Mouse (Mus musculus): ENCODE data around the gene Cx3cr1.

Cx3cr1 gene

GRCm38 (mm10) chr9:119933675-119934074 is 136.0 kb downstream of the Cx3cr1 start:
- DNase-seq: no peak

DNA sequence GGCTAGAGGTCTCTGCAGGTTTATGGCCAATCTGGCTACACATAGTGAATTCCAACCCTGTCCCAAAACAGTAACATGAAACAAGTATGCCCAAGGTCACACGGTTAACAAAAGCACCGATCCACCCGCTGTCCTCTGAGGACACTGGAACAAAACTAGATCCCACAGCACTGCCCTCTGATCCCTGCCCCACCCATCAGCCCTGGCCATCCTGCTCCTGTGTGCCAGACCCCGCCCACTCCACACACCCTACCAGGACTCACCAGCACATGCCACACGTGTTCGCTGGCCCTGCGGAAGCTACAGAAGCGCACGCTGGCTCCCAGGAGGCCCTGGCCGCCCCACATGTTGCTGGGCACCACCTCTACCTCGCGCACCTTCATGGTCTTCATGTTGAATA is 137.3 kb downstream of the Cx3cr1 start:
- DNase-seq: no peak

GRCm38 (mm10) chr9:119926497-119926896 is 143.2 kb downstream of the Cx3cr1 start:
- no peak for DNase-seq

GRCm38 (mm10) chr9:119925729-119926128 is 143.9 kb downstream of the Cx3cr1 start:
- DNase-seq: no peak

DNA sequence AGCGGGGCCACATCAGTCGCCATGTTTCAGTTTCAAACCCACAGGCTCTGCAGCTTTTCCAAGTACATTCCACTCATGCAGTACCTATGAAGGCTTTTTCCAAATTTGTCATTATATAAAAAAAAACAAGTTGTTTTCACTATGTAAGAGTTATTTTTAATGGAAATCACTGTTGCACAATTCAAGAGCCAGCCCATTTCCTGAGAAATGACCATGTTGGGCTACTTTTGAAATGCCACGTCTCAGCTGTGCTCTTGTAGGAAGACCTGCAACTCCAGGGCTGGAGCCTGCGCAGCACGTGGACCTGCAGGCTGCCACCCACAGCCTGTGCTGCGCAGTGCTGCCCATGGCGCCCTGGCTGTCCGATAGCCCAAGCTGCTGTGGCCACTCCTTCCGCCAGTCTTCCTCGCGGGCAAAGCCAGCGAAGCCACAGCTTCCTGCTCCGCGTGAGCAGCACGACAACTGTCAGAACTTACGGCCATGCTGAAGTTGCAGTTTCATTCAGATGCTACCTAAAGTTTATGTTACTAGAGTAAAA is 144.5 kb downstream of the Cx3cr1 start:
- DNase-seq: no peak

- DNase-seq: no peak
Measured at GRCm38 (mm10) chr9:119923462-119923861, 146.2 kb downstream of the Cx3cr1 start.

DNA sequence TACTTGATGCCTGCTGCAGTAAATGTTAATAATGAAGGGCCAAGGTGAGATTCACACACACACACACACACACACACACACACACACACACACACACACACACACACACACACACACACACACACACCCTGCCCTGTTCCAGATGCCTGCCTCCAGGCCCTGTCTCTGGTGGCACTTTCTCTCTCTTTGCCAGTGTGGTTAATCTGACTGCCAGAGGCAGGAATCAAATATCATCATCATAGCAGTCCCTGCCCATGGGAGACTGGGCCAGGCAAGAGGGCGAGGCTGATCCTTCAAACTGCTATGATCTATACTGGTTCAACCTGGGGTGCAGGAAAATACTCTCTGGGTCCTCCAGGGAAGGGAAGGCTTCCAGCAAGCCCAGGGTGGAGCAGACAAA is 149.8 kb downstream of the Cx3cr1 start:
- no peak for DNase-seq

- DNase-seq: no peak
Measured at GRCm38 (mm10) chr9:119913087-119913838, 156.4 kb downstream of the Cx3cr1 start.

DNA sequence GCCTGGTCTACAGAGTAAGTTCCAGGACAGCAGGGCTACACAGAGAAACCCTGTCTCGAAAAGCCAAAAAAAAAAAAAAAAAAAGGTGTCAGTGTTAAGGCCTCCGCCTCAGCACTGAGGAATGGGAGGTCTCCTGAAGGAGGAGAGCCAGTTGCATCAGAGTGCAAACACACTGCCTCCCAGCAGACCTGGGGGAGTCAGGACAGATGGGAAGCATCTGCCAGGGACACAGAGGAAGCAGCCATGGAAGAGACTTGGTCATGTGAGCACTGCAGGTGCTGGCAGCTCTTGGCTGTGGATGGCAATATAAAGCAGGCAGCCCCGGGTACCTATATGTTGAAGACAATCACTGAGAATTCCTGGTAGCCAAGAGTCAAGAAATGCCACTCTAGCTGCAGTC is 159.7 kb downstream of the Cx3cr1 start:
- DNase-seq: no peak

DNA sequence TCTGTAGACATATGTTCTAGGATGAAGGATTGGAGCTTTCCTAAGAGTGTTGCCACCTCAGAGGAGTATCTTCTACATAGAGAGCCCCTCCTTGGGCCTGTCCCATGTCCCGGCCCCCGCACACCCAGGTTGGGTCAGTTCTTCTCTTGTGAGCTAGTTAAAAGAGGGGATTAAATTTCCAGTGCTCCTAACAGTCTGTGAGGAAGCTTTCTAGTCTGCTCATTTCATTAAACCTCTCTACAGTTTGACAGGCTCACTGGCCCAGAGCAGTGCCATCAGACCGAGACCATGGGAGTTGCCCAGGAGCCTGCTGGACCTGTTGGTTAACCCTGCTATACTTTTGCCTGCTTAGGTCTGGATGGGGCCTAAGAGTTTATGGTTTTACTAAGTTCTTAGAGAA is 161.0 kb downstream of the Cx3cr1 start:
- no peak for DNase-seq

DNA sequence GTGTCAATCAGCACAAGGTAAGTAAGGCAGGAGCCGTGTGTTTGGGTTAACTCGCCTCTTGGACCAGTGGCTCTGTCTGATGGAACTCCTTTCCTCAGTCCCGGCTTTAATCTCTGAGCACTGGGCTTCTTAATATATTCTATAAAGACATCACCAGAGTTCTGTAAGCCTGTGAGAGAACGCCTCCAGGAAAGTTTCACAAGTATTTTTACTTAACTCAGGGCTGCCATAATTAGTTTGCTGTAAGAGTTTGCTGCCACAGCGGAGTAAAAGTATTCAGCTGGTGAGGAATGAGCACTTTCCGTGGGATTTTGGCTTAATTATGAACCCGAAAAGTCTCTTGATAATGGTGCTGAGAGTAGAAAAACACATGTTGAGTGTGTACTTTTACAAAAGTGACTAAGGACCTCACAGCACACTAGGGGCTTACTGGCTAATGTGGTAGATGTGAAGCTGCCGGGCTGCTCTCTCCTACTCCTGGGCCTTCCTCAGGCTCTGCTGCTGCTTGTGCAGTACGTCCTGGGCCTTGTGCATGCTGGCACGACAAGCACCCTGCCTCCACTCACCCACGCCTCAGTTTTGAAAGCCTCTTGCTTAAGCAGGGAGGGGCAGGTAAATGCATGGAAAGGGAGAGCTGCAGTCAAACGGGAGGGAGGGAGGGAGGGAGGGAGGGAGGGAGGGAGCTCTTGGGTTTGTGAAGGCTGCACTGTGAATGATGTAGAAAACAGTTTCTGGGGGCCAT is 167.1 kb downstream of the Cx3cr1 start:
- DNase-seq: no peak

DNA sequence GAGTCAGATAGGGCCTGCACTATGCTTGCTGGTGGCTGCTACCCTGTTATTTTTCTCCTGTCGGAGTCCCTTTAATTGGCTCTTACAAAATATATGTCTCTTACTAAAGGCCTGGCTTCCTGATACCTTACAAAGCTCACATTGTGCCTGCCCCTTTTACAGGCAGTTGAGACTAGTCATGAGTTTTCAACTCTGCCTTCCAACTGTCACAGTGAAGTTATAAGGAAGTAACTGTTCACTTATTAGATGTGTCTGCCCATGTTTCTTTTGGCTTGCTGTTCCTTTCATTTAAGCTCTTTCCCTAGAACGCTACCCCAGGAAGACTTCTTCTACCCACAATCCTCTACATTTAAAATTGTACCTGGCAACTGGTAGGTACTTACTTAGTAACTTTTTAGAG is 170.2 kb downstream of the Cx3cr1 start:
- no peak for DNase-seq

DNA sequence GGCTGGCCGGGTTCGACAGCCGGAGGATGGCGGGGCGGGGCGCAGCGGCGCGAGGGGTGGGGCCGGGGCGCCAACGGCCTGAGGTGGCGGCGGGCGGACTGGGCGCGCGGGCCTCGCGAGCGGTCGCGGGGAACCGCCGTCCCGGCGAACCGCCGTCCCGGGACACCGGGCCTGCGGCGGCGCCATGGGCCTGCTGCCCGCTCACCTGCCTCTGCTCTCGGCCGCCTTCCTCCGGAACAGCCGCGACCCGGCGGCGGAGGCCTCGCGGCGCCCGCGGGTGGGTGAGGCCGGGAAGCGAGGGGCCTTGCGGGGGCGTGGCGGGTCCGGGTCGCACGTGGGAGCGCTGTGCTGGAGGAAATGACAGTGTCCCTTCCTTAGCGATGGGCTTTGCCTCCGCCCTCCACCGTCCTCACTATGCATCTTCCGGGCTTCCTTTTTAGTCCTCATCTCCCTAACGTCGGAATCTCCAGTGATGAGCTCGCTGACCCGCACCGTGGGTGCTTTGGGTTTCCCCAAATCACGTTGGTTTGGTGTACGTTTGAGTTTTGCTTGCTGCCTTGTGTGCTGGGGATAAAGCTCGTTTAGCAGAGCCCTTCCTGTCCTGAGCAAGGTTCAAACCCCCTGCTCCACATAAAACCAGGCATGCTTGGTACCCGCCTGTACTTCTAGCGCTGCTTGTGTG is 174.5 kb downstream of the Cx3cr1 start:
- DNase-seq: peak in 1 of 2 experiments; percentile 47

DNA sequence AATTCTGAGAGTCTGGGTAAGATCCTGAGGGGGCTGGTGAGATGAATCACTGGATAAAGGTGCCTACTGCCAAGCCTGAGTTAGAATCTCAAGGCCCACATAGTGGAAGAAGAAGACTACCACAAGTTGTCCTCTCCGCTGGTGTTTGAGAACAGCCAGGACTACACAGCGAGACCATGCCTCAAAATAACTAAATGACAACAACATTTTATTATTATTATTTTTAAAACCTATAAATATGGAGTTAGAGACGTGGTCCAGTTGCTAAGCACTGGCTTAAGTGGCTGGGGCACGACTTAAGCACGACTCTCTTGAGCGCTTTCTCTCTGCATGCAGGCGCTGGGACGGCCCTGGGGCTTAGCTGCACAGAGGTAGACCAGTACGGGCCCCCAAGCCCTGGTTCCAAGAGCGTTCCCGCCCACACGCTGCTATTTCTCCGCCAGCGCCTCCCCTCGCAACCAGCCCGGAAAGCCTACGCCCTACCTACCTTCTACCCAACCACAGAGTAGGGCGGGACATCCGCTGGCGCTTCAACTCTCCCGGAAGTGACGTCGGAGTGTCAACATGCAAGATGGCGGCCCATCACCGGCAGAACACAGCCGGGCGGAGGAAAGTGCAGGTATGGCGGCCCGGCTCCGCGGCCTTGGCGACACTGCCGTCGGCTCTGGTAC is 175.2 kb downstream of the Cx3cr1 start, which contains the start of gene Wdr48:
Gene Wdr48, plus strand, starts transcription at position 540 of the 671 bp plus-strand sequence.
- DNase-seq: peak; percentile 97 to 98

GRCm38 (mm10) chr9:119893881-119894280 is 175.8 kb downstream of the Cx3cr1 start:
- no peak for DNase-seq

GRCm38 (mm10) chr9:119890692-119891091 is 179.0 kb downstream of the Cx3cr1 start:
- DNase-seq: peak; percentile 67 to 70

- DNase-seq: no peak
Measured at GRCm38 (mm10) chr9:119889446-119889845, 180.2 kb downstream of the Cx3cr1 start.

DNA sequence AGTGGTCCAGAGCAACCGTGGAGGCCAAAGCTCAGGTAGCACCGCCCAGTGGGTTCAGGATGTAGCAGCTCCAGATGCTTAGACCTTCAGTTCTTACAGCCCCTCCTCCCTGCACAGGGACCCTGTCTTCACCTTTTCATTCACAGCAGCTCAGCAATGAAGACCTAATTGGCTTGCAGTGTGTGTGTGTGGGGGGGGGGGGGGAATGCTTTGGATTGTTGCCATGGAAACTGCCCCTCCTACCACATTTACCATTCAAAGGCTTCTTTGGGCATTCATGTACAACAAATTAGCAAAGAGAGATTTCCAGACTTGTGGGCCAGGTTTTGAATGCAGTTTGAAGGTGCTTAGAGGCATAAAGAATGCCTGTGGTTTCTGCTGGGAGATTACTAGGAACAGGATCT is 180.8 kb downstream of the Cx3cr1 start:
- DNase-seq: no peak

DNA sequence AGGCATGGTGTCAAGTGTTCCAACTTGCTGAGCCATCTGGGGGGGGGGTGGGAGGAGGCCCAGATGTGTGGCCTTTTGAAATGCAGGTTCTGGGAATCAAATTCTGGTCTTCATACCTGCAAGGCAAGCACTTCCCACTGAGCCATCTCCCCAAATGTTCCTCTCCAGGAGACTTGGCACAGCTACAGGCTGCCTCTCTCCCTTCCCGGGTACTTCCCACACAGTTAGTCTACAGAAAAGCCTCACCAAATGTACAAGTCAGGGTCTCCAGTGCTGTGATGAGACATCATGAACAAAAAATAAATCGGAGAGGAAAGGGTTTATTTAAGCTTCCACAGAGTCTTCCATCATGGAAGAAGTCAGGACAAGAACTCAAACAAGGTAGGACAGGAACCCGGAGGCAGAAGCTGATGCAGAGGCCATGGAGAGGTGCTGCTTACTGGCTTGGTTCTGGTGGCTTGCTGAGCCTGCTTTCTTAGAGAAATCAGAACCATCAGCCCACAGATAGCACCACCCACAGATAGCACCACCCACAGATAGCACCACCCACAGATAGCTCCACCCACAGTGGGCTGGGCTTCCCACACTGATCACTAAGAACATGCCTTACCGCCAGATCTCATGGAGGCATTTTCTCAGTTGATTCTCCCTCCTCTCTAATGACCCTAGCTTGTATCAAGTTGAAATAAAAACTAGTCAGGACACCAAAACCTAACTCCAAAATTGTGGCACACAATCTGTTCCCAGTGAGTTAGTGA is 182.4 kb downstream of the Cx3cr1 start:
- DNase-seq: no peak

DNA sequence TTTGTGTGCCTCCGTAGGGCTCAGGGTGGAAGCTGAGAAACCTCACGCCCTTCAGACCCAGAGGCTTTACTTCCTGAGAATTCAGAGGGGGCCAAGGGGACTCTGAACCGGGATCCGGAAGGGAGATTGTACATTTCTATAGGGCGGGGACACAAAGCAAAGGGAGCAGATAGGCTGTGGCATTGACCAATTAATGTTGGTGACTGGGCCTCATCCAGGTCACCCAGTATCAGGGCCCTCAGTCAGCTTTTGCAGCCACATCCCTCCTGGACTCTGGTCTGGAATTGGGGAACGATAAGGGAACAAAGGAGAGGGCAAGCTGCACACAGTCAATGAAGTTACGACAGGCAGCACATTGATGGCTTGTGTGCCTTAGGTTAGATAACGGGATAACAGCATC is 215.5 kb downstream of the Cx3cr1 start:
- no peak for DNase-seq

DNA sequence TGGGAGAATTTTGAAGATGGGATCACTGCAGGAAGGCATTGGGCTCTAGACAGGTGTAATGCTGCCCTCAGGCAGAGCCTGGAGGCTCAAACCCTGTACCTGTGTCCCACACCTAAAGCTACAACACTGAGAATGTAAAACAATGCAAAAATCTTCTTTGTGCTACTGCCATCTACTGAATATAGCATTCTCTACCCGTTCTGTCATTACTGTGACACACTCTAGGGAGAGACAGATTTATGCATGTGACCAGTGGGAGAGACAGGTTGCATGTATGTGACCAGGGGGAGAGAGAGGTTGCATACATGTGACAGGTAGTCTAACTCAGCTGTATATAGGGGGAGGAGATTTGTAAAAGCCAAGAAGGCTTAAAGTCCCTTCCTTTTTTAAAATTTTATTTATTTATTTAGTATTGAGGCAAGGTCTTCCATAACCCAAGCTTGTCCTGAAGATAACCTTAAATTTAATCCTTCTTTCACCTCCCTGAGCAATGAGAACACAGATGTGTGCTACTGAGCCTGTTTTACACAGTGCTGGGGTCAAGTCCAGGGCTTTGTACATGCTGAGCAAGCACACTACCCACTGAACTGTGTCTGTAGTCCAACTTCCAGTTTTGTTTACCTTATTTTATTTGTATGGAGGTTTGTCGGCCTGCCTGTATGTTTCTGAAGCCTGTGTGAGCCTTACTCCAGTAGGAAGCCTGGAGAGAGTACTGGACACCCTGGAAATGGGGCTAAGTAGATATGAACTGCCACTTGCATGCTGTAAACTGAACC is 216.4 kb downstream of the Cx3cr1 start:
- DNase-seq: no peak
